Mouse (Mus musculus) heart, postnatal 0 days (tissue): ENCODE measurements around the gene 1700016H13Rik. TPM values are rescaled to one million over a fixed set of nuclear protein-coding genes. Genes with fewer than 3 reads are reported as not detected.

Experiments
- ATAC-seq: fragments of 200-750 bp; cut with Nextera tagmentation; 2 replicates; pipeline ENCODE4 v1.8.0; 2017; ENCODE audit warnings: low read depth, moderate number of reproducible peaks, moderate library complexity; ENCODE audit not compliant: insufficient read depth
- DNase-seq: peaks from one replicate; pipeline ENCODE4 v3.0.0-alpha.2; 2016; ENCODE audit warnings: low spot score
- H3K27ac ChIP-seq: fragments of 300-500 bp; sonication (generic); 2 replicates; pipeline ENCODE4 v1.5.1; 2014; ENCODE audit warnings: low read depth, mild to moderate bottlenecking
- H3K27me3 ChIP-seq: fragments of 300-500 bp; sonication (generic); 2 replicates; pipeline ENCODE4 v1.6.1; 2014; ENCODE audit warnings: low read length, mixed read lengths; ENCODE audit not compliant: control insufficient read depth, insufficient read depth
- H3K36me3 ChIP-seq: fragments of 300-500 bp; sonication (generic); replicated peaks from 2 replicates; pipeline ENCODE4 v1.6.1; 2014; ENCODE audit warnings: low read length, mixed read lengths; ENCODE audit not compliant: control insufficient read depth, insufficient read depth
- H3K4me1 ChIP-seq: fragments of 300-500 bp; sonication (generic); 2 replicates; pipeline ENCODE4 v1.6.1; 2014; ENCODE audit warnings: antibody characterized with exemption; ENCODE audit not compliant: control insufficient read depth, insufficient read depth
- H3K4me2 ChIP-seq: fragments of 300-500 bp; sonication (generic); 2 replicates; pipeline ENCODE4 v1.6.1; 2014; ENCODE audit warnings: low read depth, mild to moderate bottlenecking, low read length, moderate library complexity
- H3K4me3 ChIP-seq: fragments of 300-500 bp; sonication (generic); 2 replicates; pipeline ENCODE4 v1.5.1; 2014; ENCODE audit warnings: low read depth, low read length
- H3K9ac ChIP-seq: fragments of 300-500 bp; sonication (generic); replicated peaks from 2 replicates; pipeline ENCODE4 v1.6.1; 2014; ENCODE audit warnings: low read depth, low read length, mixed read lengths
- H3K9me3 ChIP-seq: fragments of 300-500 bp; sonication (generic); replicated peaks from 2 replicates; pipeline ENCODE4 v1.6.1; 2016; ENCODE audit warnings: low read length; ENCODE audit not compliant: control insufficient read depth
- CTCF ChIP-seq: IDR thresholded peaks from 2 replicates; pipeline ENCODE4 v1.5.1; 2016; ENCODE audit warnings: antibody characterized with exemption, control low read depth, low read depth
- EP300 ChIP-seq: IDR thresholded peaks from 2 replicates; pipeline ENCODE4 v1.6.1; 2016; ENCODE audit warnings: antibody characterized with exemption, low read depth
- WGBS: fragments of 180-500 bp; shearing (Covaris S2); extraction: QIAGEN DNeasy Blood & Tissue Kit; methylation state at CpG from one replicate; pipeline ENCODE4 v1.1.7; 2014; 5-methylcytosine and 5-hydroxymethylcytosine counted together
- polyA plus RNA-seq: library from polyadenylated mRNA; unstranded; fragments of >200 nt; fragmentation: Nextera tagmentation; extraction: Ambion mirVana; gene quantifications from 2 replicates; pipeline ENCODE4 v1.2.1, GENCODE M21; 2015
- total RNA-seq: library from RNA; depleted of rRNA; stranded (reverse); fragments of >200 nt; gene quantifications from 2 replicates; pipeline ENCODE4 v1.2.3, GENCODE M21; 2014; ENCODE audit warnings: low replicate concordance

1700016H13Rik gene
- total and polyA plus RNA-seq, 2 experiments from 2014 or later = 0.33 TPM; not detected in 1

DNA sequence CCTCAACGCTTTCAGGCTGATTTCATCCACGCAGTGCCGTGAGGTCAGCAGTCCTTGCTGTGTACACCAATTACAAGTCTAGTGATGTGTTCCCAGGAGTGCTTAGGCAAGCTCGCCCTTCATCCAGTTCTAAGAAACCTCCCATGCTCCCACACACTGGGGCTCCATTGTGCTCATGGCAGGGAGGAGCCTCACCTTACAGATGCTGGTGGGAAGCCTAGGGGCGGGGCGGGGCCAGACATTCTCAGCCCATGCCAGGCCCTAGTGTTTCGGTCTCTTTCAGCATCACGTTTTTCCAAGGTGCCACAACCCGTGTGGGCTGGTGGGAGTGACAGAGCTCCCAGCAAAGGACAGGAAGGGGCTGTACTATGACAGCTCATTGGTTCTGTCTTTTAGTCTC is 38.6 kb downstream of the 1700016H13Rik start:
- no peak for TF ChIP-seq CTCF
- no peak for TF ChIP-seq EP300
- Histone ChIP-seq H3K4me1 (peaks cover 13% of the 10 kb centered on the region; the same call in 1 of the 2 replicates), H3K36me3 (no peaks in the 10 kb centered on the region; the same call in 1 of the 2 replicates), H3K9me3 (no peaks in the 10 kb centered on the region), H3K27ac (no peak overlapping the region), H3K4me2 (no peak overlapping the region), H3K9ac (no peak overlapping the region), H3K4me3 (no peak overlapping the region), H3K27me3 (no peaks in the 10 kb centered on the region)
- WGBS = 81% methylated on average over 9 of the region's 9 CpGs
- ATAC-seq (no peak), DNase-seq (no peak)

DNA sequence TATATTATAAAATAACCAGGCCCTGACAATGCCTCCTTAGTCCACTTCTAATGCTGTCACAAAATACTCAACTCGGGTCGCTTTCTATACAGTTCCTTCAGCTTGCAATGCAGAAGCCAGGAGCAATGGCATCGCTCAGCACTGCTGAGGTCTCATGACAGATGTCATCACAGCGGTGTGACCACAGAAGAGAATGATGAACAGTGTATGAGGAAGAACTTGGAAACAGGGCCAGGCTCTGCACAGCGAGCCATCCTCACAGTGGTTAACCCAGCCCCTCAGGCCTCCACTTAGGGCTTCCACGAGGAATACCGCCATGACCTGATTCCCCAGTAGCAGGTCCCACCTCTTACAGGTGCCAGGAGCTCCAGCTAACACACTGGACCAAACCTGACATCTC is 41.5 kb downstream of the 1700016H13Rik start:
- Histone ChIP-seq H3K27ac (no peak overlapping the region), H3K9me3 (no peaks in the 10 kb centered on the region), H3K4me2 (no peak overlapping the region), H3K4me3 (no peak overlapping the region), H3K4me1 (no peaks in the 10 kb centered on the region), H3K36me3 (no peaks in the 10 kb centered on the region; the same call in 1 of the 2 replicates), H3K27me3 (no peaks in the 10 kb centered on the region), H3K9ac (no peak overlapping the region)
- TF ChIP-seq EP300 (no peak), CTCF (no peak)
- no peak for ATAC-seq
- DNase-seq = no peak
- WGBS = 80% methylated on average over 7 of the region's 7 CpGs

DNA sequence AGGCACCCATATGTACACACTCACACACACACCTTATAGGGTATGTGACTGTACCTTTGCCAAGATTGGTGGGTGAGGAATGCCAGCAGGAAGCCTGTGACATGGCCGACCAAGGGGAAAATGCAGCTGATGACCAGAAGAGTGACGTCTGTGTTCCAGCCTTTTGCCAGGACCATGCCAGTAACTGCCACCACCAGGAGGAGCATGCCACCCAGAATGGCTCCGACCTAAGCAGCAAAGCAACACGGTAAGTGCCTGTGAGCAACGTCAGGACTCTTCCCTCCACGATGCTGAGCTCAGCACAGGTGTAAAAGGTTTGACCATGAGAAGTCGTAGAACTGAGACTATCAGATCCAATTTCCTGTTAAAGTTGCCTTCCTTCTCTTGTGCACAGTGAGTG is 43.5 kb downstream of the 1700016H13Rik start:
- ATAC-seq = peak; percentile 33; the same call in 1 of the 2 replicates
- Histone ChIP-seq H3K4me1 (no peaks in the 10 kb centered on the region), H3K9ac (no peak overlapping the region), H3K27ac (no peak overlapping the region), H3K9me3 (no peaks in the 10 kb centered on the region), H3K4me3 (no peak overlapping the region), H3K4me2 (no peak overlapping the region), H3K36me3 (no peaks in the 10 kb centered on the region), H3K27me3 (no peaks in the 10 kb centered on the region)
- TF ChIP-seq CTCF (peak; percentile 56), EP300 (no peak)
- DNase-seq = no peak
- WGBS = 67% methylated on average over 7 of the region's 7 CpGs

DNA sequence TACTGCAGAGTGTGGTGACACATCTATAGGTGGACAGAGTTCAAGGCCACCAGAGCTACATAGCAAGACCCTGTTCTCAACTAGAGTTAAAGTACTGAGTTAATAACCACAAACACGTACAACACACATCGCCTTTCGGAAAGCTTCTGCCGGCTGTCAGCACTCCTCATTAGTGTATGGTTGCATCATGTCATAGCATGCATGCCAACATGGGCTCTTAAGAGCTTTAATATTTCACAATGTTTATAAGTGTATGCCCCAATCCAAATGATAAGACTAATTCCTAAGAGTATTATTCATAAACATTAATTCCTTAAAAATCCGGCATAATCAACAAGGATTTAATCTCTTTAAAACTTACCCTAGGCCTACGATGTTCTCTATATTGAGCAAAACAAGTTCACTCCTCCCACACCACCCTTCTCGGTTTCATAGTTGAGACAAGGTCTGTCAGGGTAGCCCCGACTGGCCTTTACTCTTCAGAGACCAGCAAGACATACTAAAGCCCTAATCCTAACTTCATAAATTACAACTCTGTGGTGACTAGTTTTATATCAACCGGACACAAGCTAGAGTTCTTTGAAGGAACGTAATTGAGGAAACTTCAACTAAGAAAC is 44.8 kb downstream of the 1700016H13Rik start:
- H3K27ac ChIP-seq = no peak overlapping the region
- DNase-seq (no peak), ATAC-seq (no peak)
- H3K9me3 ChIP-seq = no peaks in the 10 kb centered on the region
- TF ChIP-seq EP300 (no peak), CTCF (no peak)
- H3K27me3 ChIP-seq = no peaks in the 10 kb centered on the region
- H3K4me3 ChIP-seq = no peak overlapping the region
- WGBS = 75% methylated on average over 10 of the region's 10 CpGs
- H3K4me1 ChIP-seq = no peaks in the 10 kb centered on the region
- H3K4me2 ChIP-seq = no peak overlapping the region
- no peak overlapping the region for H3K9ac ChIP-seq
- H3K36me3 ChIP-seq = peaks cover 5% of the 10 kb centered on the region; the same call in 1 of the 2 replicates

- WGBS = 63% methylated on average over 5 of the region's 5 CpGs
- no peak overlapping the region for H3K27ac ChIP-seq
- TF ChIP-seq CTCF = no peak
- TF ChIP-seq EP300 = no peak
- ATAC-seq (no peak), DNase-seq (no peak)
- H3K36me3 ChIP-seq = peaks cover 9% of the 10 kb centered on the region; the same call in 1 of the 2 replicates
- no peaks in the 10 kb centered on the region for H3K9me3 ChIP-seq
- H3K4me3 ChIP-seq = no peak overlapping the region
- no peaks in the 10 kb centered on the region for H3K27me3 ChIP-seq
- no peak overlapping the region for H3K9ac ChIP-seq
- H3K4me2 ChIP-seq = no peak overlapping the region
- H3K4me1 ChIP-seq = no peaks in the 10 kb centered on the region
Observed at GRCm38 (mm10) chr5:103610148-103610547, 45.7 kb downstream of the 1700016H13Rik start.

GRCm38 (mm10) chr5:103605707-103606106 is 50.1 kb downstream of the 1700016H13Rik start:
- ATAC-seq (no peak), DNase-seq (no peak)
- H3K4me2 ChIP-seq = no peak overlapping the region
- no peak overlapping the region for H3K27ac ChIP-seq
- H3K36me3 ChIP-seq = peaks cover 9% of the 10 kb centered on the region; the same call in 1 of the 2 replicates
- no peaks in the 10 kb centered on the region for H3K9me3 ChIP-seq
- TF ChIP-seq CTCF (no peak), EP300 (no peak)
- H3K27me3 ChIP-seq = no peaks in the 10 kb centered on the region
- H3K9ac ChIP-seq = no peak overlapping the region
- no peak overlapping the region for H3K4me3 ChIP-seq
- 85% methylated on average over 7 of the region's 7 CpGs for WGBS
- no peaks in the 10 kb centered on the region for H3K4me1 ChIP-seq
